Mouse (Mus musculus) cerebellum, adult 2 months (tissue): ENCODE data around the gene Dapk2. TPM values are rescaled to one million over a fixed set of nuclear protein-coding genes. Genes with fewer than 3 reads are reported as not detected.
A peak's percentile ranks its signal among the peaks of the same experiment; 100 is the strongest.

ENCODE experiments used
- DNase-seq, 2 experiments: peaks; one replicate each; pipeline ENCODE4 v3.0.0; 2021
- H3K27ac ChIP-seq: fragments of 200-500 bp; 2 replicates; pipeline ENCODE4 v1.5.1; 2012; ENCODE audit warnings: low read length, control low read depth, inconsistent platforms; ENCODE audit not compliant: insufficient read depth
- H3K27me3 ChIP-seq: fragments of 200-500 bp; 2 replicates; pipeline ENCODE4 v1.6.1; 2012; ENCODE audit warnings: inconsistent platforms, mild to moderate bottlenecking, low read length, moderate library complexity; ENCODE audit not compliant: control insufficient read depth, insufficient read depth
- H3K4me1 ChIP-seq: fragments of 200-500 bp; 2 replicates; pipeline ENCODE4 v1.6.1; 2011; ENCODE audit warnings: low read length; ENCODE audit not compliant: control insufficient read depth, insufficient read depth
- H3K4me3 ChIP-seq: fragments of 200-500 bp; replicated peaks from 2 replicates; pipeline ENCODE3; 2011; ENCODE audit warnings: mild to moderate bottlenecking, low read depth, low read length, control low read depth; ENCODE audit not compliant: insufficient read depth
- CTCF ChIP-seq: fragments of 200-500 bp; IDR thresholded peaks from 2 replicates; pipeline ENCODE4 v1.5.1; 2011; ENCODE audit warnings: low read depth, mild to moderate bottlenecking, control low read depth, low read length, moderate library complexity, borderline replicate concordance; ENCODE audit not compliant: insufficient read depth
- POLR2A ChIP-seq: fragments of 200-500 bp; IDR thresholded peaks from 2 replicates; pipeline ENCODE4 v1.6.1; 2011; ENCODE audit warnings: low read length, control low read depth, borderline replicate concordance; ENCODE audit not compliant: insufficient read depth
- WGBS: fragments of 180-500 bp; shearing (Covaris S2); methylation state at CpG from one replicate; pipeline ENCODE4 v1.1.7; 2018; 5-methylcytosine and 5-hydroxymethylcytosine counted together
- polyA plus RNA-seq: library from polyadenylated mRNA; depleted of rRNA; stranded (reverse); fragments of >200 nt; gene quantifications from 2 replicates; pipeline ENCODE4 v1.2.3, GENCODE M21; 2012

Dapk2 gene
- polyA plus RNA-seq, 1 experiment: 3.6 TPM

DNA sequence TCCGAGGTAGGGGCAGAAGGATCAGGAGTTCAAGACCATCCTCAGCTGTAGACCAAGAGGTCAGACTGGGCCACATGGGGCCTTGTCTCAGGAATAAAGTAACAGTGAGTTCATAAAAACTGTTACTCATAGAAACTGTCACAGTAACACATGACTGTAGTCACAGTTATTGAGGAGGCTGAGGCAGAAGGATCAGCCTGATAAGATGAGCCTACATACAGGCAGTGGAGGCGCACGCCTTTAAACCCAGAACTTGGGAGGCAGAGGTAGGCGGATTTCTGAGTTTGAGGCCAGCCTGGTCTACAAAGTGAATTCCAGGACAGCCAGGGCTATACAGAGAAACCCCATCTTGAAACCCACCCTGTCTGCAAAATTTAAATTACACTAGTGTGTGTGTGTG lies 37.9 kb upstream of the Dapk2 start:
- Histone ChIP-seq H3K27me3 (no peaks in the 10 kb centered on the region), H3K27ac (no peak overlapping the region), H3K4me3 (no peak overlapping the region), H3K4me1 (peaks cover 10% of the 10 kb centered on the region; the same call in 1 of the 2 replicates)
- no peak for DNase-seq
- 98% methylated on average over 4 of the region's 4 CpGs for WGBS
- TF ChIP-seq POLR2A (no peak), CTCF (no peak)

DNA sequence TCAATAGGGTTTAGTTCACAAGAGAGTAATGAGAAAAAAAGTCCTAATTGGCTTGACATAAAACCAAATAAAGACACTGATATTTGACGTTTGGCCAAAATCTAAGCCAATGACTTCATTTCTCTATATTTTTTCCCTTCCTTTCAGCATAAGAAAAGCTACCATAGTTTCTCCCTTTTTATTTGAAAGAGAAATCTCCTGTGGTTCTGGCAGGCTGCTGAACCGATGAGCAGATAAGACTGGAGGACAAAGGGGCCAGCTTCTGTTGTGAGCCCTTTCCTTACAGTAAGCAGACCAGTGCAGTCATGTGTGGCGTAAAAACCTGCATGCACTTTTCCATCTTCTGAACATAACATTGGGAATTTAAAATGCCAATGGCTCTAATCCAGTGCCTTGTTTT lies 37.1 kb upstream of the Dapk2 start:
- TF ChIP-seq POLR2A: no peak
- no peak for TF ChIP-seq CTCF
- 36% methylated on average over 3 of the region's 3 CpGs for WGBS
- Histone ChIP-seq H3K4me3 (no peak overlapping the region), H3K27me3 (no peaks in the 10 kb centered on the region), H3K27ac (no peak overlapping the region), H3K4me1 (peaks cover 10% of the 10 kb centered on the region; the same call in 1 of the 2 replicates)
- no peak for DNase-seq

DNA sequence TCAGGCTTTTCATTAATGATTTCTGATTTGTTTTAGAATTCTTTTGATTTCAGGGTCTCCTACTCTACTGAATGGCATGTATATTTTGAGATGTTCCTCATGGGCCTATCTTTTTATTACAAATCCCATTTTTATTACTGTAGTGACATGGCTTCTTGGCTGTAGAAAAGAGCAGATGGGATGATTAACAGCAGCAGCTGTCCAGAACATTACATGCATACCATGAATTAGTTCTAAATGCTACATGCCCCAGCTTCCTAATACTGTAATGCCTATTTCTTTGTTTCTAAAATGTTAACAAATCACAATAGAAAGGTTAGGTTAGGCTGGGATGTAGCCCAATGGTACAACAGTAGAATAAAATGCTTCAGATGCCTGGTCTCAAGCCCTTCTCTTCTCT lies 36.6 kb upstream of the Dapk2 start:
- peaks cover 10% of the 10 kb centered on the region; the same call in 1 of the 2 replicates for H3K4me1 ChIP-seq
- H3K4me3 ChIP-seq: no peak overlapping the region
- no peak for DNase-seq
- H3K27me3 ChIP-seq: no peaks in the 10 kb centered on the region
- H3K27ac ChIP-seq: no peak overlapping the region
- TF ChIP-seq POLR2A (no peak), CTCF (no peak)

DNA sequence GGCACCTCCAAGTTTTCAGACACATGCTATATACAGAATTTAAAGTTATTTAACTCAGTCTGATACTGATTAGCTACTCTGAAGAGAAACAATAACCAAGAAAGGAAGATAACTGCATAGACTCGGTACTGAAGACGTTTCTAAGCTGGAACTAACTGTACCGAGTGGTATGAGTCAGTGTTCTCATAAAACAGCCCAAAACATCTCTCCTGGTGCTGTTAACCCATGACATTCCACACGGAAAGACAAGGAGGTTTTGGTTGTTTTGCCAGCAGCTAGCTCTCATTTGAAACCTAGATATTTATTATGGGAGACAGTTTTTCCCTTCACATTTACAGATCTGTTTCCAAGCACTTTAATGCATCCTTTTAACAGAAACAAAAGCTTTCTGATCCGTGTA lies 34.4 kb upstream of the Dapk2 start:
- WGBS: 2% methylated on average over 5 of the region's 5 CpGs
- no peak for DNase-seq

DNA sequence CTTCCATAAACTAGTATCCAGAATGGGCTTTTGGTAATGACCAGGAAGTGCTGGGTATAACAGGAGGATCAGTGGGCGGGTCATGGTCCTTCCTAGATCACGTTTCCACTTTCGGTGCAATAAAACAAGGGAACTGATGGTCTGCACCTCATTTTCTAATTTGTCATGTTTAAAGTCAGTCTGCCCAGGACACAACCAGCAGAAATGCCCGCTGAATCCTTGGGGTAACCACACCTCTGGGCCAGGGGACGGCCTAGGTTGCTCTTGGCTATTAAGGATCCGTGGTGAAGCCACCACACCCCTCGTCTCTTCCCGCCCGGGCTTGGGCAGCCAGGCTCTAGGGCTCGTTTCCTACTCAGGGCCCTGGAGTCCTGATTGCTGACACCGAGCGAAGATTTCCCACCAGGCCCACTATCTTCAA lies 33.9 kb upstream of the Dapk2 start:
- no peak for DNase-seq
- H3K4me3 ChIP-seq: peak overlapping the region; percentile 68
- no peak for TF ChIP-seq POLR2A
- no peak for TF ChIP-seq CTCF
- no peaks in the 10 kb centered on the region for H3K4me1 ChIP-seq
- peak overlapping the region; percentile 30; the same call in 1 of the 2 replicates for H3K27ac ChIP-seq
- WGBS: 1% methylated on average over 12 of the region's 12 CpGs
- H3K27me3 ChIP-seq: no peaks in the 10 kb centered on the region

More for the DNA sequence above, 34.4 kb upstream of the Dapk2 start:
- Histone ChIP-seq H3K4me1 (no peaks in the 10 kb centered on the region), H3K27ac (no peak overlapping the region), H3K4me3 (peak overlapping the region; percentile 68), H3K27me3 (no peaks in the 10 kb centered on the region)
- TF ChIP-seq POLR2A: no peak
- no peak for TF ChIP-seq CTCF

DNA sequence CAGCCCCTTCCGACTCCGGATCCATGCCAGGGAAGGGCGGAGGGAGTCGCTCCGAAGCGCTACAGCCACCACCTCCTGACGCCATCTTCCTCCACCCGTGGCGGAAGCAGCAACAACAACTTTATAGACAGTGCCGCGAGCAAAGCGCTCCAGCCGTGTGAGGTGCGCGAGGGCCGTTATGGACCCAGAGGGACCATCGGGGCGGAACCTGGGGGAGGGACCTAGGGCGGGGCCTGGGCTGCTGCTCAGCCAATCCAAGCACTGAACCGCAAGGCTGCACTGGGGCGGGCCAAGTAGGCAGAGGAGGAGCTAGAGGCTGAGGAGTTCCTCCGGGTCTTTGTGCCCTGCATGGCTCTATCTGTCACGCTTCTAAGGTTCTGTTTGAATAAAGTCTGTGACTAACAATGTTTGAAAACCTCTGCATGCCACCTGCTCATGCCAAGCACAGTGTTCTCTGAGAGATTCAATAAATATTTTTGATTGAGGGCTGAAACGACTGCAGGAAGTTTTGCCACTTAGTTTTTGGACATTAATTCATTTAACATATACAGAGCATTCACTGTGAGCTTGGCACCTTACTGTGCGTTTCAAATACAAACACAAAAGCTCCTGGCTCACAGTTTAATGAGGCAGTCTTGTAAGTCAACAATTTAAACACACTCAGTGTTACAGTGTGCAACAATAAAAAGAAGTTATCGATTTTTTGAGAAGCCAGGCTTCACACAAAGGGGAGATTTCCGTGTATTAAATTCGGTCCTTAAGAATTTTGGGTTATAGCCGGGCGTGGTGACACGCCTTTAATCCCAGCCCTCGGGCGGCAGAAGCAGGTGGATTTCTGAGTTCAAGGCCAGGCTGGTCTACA lies 33.1 kb upstream of the Dapk2 start:
- Histone ChIP-seq H3K4me1 (no peaks in the 10 kb centered on the region), H3K27ac (peak overlapping the region; percentile 30), H3K4me3 (peak overlapping the region; percentile 68), H3K27me3 (no peaks in the 10 kb centered on the region)
- TF ChIP-seq CTCF (no peak), POLR2A (peak; percentile 92)
- peak; percentile 94 to 97 for DNase-seq
- 3% methylated on average over 33 of the region's 33 CpGs for WGBS

DNA sequence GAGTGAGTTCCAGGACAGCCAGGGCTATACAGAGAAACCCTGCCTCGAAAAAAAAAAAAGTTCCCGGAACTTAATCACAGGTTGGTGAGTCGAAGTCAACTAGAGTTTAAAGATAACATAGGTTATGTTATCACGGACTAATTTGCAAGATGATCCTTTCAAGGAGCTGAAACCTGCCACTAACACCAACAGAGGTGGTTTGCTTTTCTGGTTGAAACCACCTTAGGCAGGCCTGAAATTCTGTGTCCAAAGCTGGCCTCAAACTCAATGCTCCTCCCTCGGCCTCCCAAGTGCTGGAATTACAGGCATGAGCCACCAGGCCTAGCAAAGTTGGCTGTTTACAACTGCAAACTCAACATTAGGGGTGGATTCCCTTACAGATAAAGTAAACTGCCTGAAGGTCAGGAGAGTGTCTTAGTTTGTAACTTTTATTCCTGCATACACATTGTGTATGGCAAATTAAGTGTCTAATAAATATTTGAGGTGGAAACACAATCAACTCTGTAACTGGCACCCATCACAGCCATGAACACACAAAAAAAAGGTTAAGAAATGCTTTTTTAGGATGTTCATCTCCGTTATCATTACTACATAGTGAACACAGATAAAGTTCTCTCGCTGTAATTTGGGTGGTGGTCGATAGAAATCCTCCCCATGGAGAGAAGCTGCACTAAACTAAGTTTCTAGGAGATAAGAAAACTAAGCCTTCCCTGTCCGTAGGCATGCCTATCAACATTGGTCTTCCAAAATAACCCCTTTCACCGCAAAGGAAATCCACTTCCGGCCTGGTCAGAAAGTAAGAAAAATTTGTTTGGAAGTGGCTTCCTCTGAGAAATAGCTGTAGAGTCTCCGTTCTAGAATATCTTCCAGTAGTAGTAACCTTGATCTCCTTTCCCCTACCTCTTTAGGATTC lies 32.2 kb upstream of the Dapk2 start:
- no peak for TF ChIP-seq CTCF
- no peak for TF ChIP-seq POLR2A
- WGBS: 54% methylated on average over 12 of the region's 12 CpGs
- no peaks in the 10 kb centered on the region for H3K4me1 ChIP-seq
- H3K4me3 ChIP-seq: peak overlapping the region; percentile 75
- no peaks in the 10 kb centered on the region for H3K27me3 ChIP-seq
- no peak for DNase-seq
- no peak overlapping the region for H3K27ac ChIP-seq
